Mouse (Mus musculus) hindbrain, embryonic 15.5 days (tissue): ENCODE measurements around the gene Fto. TPM values are rescaled to one million over a fixed set of nuclear protein-coding genes. Genes with fewer than 3 reads are reported as not detected.

Experiments used
- ATAC-seq: fragments of 200-750 bp; cut with Nextera tagmentation; 2 replicates; pipeline ENCODE4 v1.8.0; 2017; ENCODE audit warnings: low read depth, moderate number of reproducible peaks, moderate TSS enrichment; ENCODE audit not compliant: low FRiP score
- H3K27ac ChIP-seq: fragments of 300-500 bp; sonication (generic); replicated peaks from 2 replicates; pipeline ENCODE4 v1.5.1; 2015; ENCODE audit warnings: mild to moderate bottlenecking, inconsistent platforms
- H3K27me3 ChIP-seq: fragments of 300-500 bp; sonication (generic); 2 replicates; pipeline ENCODE4 v1.6.1; 2015; ENCODE audit warnings: control low read depth, inconsistent platforms
- H3K36me3 ChIP-seq: fragments of 300-500 bp; sonication (generic); 2 replicates; pipeline ENCODE4 v1.6.1; 2015; ENCODE audit warnings: control low read depth, inconsistent platforms
- H3K4me1 ChIP-seq: fragments of 300-500 bp; sonication (generic); replicated peaks from 2 replicates; pipeline ENCODE4 v1.6.1; 2015; ENCODE audit warnings: control low read depth, inconsistent platforms
- H3K4me2 ChIP-seq: fragments of 300-500 bp; sonication (generic); 2 replicates; pipeline ENCODE4 v1.6.1; 2015; ENCODE audit warnings: moderate library complexity, mild to moderate bottlenecking, inconsistent platforms
- H3K4me3 ChIP-seq: fragments of 300-500 bp; sonication (generic); 2 replicates; pipeline ENCODE4 v1.5.1; 2015; ENCODE audit warnings: mild to moderate bottlenecking, inconsistent platforms
- H3K9ac ChIP-seq: fragments of 300-500 bp; sonication (generic); 2 replicates; pipeline ENCODE4 v1.6.1; 2015; ENCODE audit warnings: inconsistent platforms
- H3K9me3 ChIP-seq: fragments of 300-500 bp; sonication (generic); 2 replicates; pipeline ENCODE4 v1.6.1; 2016; ENCODE audit warnings: control low read depth, inconsistent platforms
- WGBS: fragments of 180-500 bp; shearing (Covaris S2); methylation state at CpG from one replicate; pipeline ENCODE4 v1.1.7; 2015; 5-methylcytosine and 5-hydroxymethylcytosine counted together
- polyA plus RNA-seq: library from polyadenylated mRNA; unstranded; fragments of >200 nt; fragmentation: Nextera tagmentation; extraction: Ambion mirVana; gene quantifications from 2 replicates; pipeline ENCODE4 v1.2.1, GENCODE M21; 2015

Gene Fto
- polyA plus RNA-seq, 1 experiment from 2014 or later, result 158 TPM

DNA sequence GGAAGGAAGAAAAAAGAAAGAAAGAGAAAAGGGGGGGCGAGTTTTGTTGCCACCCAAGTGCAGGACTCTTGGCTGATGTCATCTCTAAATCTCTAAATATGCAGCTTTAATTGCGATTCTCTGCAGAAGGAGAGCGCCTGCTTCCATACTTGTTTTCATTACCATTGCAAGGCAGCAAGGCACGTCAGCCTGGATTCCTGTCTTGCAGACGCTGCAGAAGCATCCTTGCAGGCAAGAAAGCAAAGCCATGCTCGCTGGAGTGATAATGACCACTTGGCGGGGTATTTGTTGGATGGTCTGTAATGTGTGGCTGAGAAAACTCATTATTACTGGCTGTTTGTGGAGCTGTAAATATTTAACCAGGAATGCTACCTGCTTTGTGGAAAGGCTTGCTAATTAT is 396.4 kb downstream of the Fto start:
- Histone ChIP-seq H3K4me3 (no peak overlapping the region), H3K27ac (peak overlapping the region; percentile 21; the same call in 1 of the 2 replicates), H3K9me3 (no peaks in the 10 kb centered on the region), H3K4me1 (peaks cover 45% of the 10 kb centered on the region), H3K9ac (no peak overlapping the region), H3K4me2 (no peak overlapping the region), H3K36me3 (no peaks in the 10 kb centered on the region), H3K27me3 (no peaks in the 10 kb centered on the region)
- WGBS, result 21% methylated on average over 7 of the region's 7 CpGs
- ATAC-seq, result no peak

DNA sequence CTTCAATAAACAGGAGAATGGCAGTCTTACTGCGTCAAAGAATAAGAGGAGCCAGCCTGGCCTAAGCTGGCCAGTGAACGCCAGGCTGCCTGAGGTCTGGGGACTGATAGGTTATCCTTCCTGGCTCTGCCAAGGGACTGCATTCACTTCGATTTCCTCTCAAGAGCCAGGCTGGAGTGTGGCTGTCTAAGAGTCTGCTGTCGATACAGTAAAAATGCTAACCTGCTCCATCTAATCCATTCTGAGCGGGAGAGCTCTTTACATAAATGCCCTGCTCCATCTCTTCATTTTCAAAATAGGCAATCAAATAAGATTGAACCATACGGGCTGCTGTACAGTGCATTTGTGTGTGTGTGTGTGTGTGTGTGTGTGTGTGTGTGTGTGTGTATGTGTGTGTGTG is 397.9 kb downstream of the Fto start:
- ATAC-seq, result no peak
- no peaks in the 10 kb centered on the region for H3K9me3 ChIP-seq
- WGBS, result 50% methylated on average over 6 of the region's 6 CpGs
- H3K27me3 ChIP-seq, result no peaks in the 10 kb centered on the region
- no peak overlapping the region for H3K4me3 ChIP-seq
- H3K36me3 ChIP-seq, result no peaks in the 10 kb centered on the region
- no peak overlapping the region for H3K4me2 ChIP-seq
- peaks cover 52% of the 10 kb centered on the region for H3K4me1 ChIP-seq
- no peak overlapping the region for H3K27ac ChIP-seq
- no peak overlapping the region for H3K9ac ChIP-seq

DNA sequence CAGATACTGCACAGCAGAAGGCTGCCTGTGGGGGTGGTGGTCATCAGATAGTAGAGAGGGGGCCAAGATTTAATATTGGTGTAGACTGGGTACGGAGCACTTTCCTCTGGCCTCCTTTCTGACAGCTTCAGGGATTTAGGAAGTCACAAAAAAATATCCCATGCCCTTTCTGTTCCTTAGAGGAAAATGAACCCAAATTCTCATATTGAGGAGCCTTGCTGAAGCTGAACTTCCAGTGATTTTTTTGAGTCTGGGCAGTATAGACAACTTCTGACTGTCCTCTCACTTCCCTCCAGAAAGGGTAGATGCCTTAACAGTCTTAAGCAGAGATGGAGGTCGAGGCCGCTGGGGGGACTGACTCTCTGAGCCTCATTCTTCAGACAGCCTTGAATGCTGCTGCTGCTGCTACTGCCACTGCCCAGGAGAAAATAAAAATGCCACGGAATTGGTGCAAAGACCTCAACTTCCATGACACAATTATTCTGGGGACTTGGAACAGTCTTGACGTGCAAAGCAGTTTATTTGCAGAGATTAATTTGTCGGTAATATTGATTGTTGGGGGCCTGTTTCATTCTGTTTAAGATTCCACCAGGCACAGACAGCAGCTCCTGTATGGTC is 398.8 kb downstream of the Fto start:
- H3K4me1 ChIP-seq, result peaks cover 52% of the 10 kb centered on the region
- ATAC-seq, result no peak
- 29% methylated on average over 6 of the region's 6 CpGs for WGBS
- H3K27ac ChIP-seq, result no peak overlapping the region
- no peak overlapping the region for H3K4me2 ChIP-seq
- no peak overlapping the region for H3K9ac ChIP-seq
- no peaks in the 10 kb centered on the region for H3K9me3 ChIP-seq
- no peaks in the 10 kb centered on the region for H3K36me3 ChIP-seq
- H3K4me3 ChIP-seq, result no peak overlapping the region
- peaks cover 4% of the 10 kb centered on the region; the same call in 1 of the 2 replicates for H3K27me3 ChIP-seq

DNA sequence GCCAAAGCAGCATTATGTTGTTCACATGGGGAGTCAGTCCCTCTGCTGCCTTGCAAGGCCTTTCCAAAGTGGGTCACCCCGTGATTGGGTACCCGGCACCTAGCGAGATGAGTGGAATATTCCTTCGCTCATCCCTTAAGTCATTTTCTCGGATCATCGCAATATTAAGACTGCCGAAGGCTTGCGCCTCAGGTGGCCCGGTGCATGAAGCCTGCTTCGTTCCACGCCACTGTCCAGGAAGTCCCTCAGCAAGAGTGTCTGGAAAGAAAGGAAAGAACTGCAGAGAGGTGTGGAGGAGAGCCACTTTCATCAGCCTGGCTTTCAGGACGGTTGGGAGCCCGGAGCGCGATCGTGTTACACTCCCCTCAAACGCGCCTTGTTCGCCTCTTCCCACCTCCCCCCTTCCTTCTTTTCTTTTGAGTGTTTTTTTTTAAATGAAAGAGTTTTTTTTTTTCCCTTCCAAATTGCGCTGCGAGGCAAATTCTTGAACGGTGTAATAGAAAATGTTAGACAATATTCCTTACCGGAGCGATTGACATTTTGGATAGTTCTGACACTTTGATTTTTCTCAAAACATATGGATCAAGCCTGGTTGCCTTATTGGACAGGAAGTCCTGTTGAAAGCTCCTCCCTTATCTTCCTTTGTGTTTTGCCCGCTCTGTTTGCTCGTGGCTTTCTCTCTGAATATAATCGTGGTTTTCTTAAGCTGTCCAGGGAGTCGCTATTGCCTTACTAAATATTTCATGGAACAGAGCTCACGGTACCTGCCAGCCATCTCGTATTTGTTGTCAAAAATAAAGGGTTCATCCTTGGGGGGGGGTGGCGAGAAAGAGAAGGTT is 399.6 kb downstream of the Fto start:
- Histone ChIP-seq H3K4me3 (peak overlapping the region; percentile 31), H3K36me3 (no peaks in the 10 kb centered on the region), H3K27me3 (peaks cover 10% of the 10 kb centered on the region; the same call in 1 of the 2 replicates), H3K9me3 (no peaks in the 10 kb centered on the region), H3K4me1 (peaks cover 52% of the 10 kb centered on the region), H3K27ac (0 out of 2 replicates have a peak overlapping the region, but pooled peaks have one; percentile 34), H3K4me2 (peak overlapping the region; percentile 62), H3K9ac (peak overlapping the region; percentile 34)
- 4% methylated on average over 31 of the region's 31 CpGs for WGBS
- no peak for ATAC-seq

DNA sequence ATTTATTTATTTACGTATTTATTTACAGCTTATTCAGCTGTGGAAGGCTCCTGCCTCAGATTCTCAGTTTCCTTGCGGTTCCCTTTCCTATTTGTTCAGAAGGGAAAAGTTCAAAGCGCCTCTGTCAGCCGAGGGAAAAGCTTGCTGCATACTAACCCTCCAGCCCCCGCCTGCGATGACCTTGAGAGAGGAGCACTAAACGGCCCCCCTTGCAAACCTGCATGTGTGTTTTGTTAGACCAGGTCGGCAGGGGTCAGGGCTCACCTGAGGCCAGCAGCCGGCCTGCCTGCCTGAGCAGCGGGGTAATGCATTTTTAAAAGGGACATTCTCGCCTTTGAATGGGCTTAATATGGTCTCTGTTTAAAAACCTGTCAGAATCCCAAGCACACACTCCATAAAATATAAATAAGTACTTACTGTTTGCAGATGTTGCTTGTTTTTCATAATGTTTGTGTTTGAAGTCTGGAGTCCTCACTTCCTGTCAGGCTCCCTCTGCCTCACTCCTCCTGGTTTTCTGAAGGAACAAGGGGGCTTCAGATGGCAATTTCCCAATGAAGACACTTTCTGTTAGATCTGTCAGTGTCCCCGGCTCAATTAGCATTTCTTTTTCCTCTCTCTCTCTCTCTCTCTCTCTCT is 400.5 kb downstream of the Fto start:
- peaks cover 10% of the 10 kb centered on the region; the same call in 1 of the 2 replicates for H3K27me3 ChIP-seq
- peak overlapping the region; percentile 31 for H3K4me3 ChIP-seq
- no peak for ATAC-seq
- peaks cover 50% of the 10 kb centered on the region for H3K4me1 ChIP-seq
- 9% methylated on average over 12 of the region's 12 CpGs for WGBS
- peak overlapping the region; percentile 34; the same call in 1 of the 2 replicates for H3K9ac ChIP-seq
- H3K4me2 ChIP-seq, result peak overlapping the region; percentile 62
- H3K27ac ChIP-seq, result no peak overlapping the region
- H3K9me3 ChIP-seq, result no peaks in the 10 kb centered on the region
- H3K36me3 ChIP-seq, result no peaks in the 10 kb centered on the region

DNA sequence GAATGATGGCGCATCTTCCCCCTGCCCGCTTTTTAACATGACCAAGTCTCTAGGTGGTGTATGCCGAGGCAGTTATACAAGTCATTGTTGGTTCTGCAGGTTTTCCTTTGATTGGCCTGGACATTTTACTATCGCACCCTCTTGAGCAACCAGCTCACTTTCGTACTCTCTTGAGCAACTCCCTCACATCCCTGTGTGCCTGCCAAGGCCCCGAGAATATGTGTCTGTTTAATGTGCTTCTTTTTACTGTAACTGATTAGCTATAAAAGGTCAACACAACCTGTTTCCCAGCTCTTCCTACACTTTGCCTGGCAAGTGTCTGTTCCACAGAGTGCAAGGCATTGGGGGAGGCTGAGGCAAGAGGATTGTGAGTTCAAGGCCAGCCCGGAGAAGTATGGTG is 401.4 kb downstream of the Fto start:
- 92% methylated on average over 7 of the region's 7 CpGs for WGBS
- H3K9me3 ChIP-seq, result no peaks in the 10 kb centered on the region
- H3K9ac ChIP-seq, result no peak overlapping the region
- no peak overlapping the region for H3K4me2 ChIP-seq
- H3K4me1 ChIP-seq, result peaks cover 41% of the 10 kb centered on the region
- H3K27me3 ChIP-seq, result peaks cover 10% of the 10 kb centered on the region; the same call in 1 of the 2 replicates
- ATAC-seq, result no peak
- H3K36me3 ChIP-seq, result no peaks in the 10 kb centered on the region
- H3K27ac ChIP-seq, result no peak overlapping the region
- no peak overlapping the region for H3K4me3 ChIP-seq

DNA sequence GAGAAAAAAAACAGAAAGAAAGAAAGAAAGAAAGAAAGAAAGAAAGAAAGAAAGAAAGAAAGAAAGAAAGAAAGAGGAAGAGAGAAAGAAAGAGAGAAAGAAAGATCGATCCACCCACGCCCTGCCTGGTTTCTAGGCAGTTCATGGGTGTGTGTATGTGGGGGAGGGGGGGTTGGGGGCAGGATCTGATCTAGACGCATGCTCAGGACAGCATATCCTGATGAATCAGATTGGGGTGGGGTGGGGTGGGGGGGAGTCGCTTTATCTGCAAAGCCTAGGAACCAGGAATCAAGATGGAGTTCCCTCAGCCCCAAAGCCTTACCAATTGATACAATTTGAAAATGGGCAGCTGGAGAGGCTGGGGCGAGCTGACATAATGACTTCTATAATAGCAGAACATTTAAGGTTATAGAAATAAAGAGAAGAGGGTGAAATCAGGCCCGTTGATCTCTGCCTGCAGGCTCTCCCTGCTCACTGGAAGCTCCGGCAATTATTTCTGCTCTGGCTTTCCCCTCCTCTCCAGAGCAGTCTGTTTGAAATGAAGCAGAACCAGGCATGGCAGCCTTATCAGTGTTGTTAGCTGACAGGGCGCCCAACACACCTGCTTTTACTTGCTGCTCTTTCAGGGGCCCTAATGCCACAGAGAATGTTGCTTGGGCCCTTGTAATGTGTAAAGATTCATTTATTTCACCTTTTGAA is 402.2 kb downstream of the Fto start:
- 40% methylated on average over 8 of the region's 8 CpGs for WGBS
- Histone ChIP-seq H3K36me3 (no peaks in the 10 kb centered on the region), H3K4me3 (no peak overlapping the region), H3K4me2 (no peak overlapping the region), H3K4me1 (peaks cover 34% of the 10 kb centered on the region), H3K9ac (no peak overlapping the region), H3K27me3 (peaks cover 10% of the 10 kb centered on the region; the same call in 1 of the 2 replicates), H3K27ac (0 out of 2 replicates have a peak overlapping the region, but pooled peaks have one; percentile 25), H3K9me3 (no peaks in the 10 kb centered on the region)
- ATAC-seq, result no peak

Other genes with a start within 250 kb of the Fto start
- gene Rbl2, start 243.5 kb upstream of the Fto start, polyA plus RNA-seq, result 21.3 and 22.0 TPM in 2 replicates
- 124 and 129 TPM in 2 replicates for gene Aktip, start 113.5 kb upstream of the Fto start, polyA plus RNA-seq
- gene Rpgrip1l, start 263 bp upstream of the Fto start, polyA plus RNA-seq, result 9.9 and 10.1 TPM in 2 replicates